In genomic region chr9:25253478-25253824, GRCm38 (mm10) we compare ENCODE assay signal across 8 mouse cellular contexts. TPM values are rescaled to one million over a fixed set of nuclear protein-coding genes. Genes with fewer than 3 reads are reported as not detected.
A peak's percentile ranks its signal among the peaks of the same experiment; 100 is the strongest.
DNase-seq lines count a peak whose midpoint lies in the region; ATAC-seq and TF ChIP-seq lines count a peak whose summit lies in the region.

No protein-coding gene starts in this region.

- no peaks in the 10 kb centered on the region for H3K9me3 ChIP-seq in lung, embryonic 15.5 days
- H3K9me3 ChIP-seq in embryonic facial prominence, embryonic 15.5 days (replicated peaks), result no peaks in the 10 kb centered on the region
- no peaks in the 10 kb centered on the region for H3K9me3 ChIP-seq in intestine, postnatal 0 days (ENCODE audit: control insufficient read depth)
- H3K9me3 ChIP-seq in neural tube, embryonic 14.5 days (ENCODE audit: control insufficient read depth, low read length), result no peaks in the 10 kb centered on the region

- peak overlapping the region; percentile 100 for H3K4me3 ChIP-seq in lung, embryonic 15.5 days
- peak overlapping the region; percentile 99 for H3K4me3 ChIP-seq in embryonic facial prominence, embryonic 15.5 days (replicated peaks)
- H3K4me3 ChIP-seq in intestine, postnatal 0 days (ENCODE audit: low read depth, low read length), result peak overlapping the region; percentile 78
- H3K4me3 ChIP-seq in neural tube, embryonic 14.5 days (ENCODE audit: low read depth, low read length), result peak overlapping the region; percentile 98

- no peak for DNase-seq in lung, postnatal 36 days
- DNase-seq in thymus, postnatal 10 days (ENCODE audit: low spot score in 2 of 2), result no peak
- DNase-seq in urinary bladder, postnatal 14 days (ENCODE audit: low spot score), result no peak
- DNase-seq in right cerebral cortex, postnatal 10 days (ENCODE audit: low spot score in 2 of 2), result no peak

- no peaks in the 10 kb centered on the region for H3K36me3 ChIP-seq in lung, embryonic 15.5 days
- no peaks in the 10 kb centered on the region for H3K36me3 ChIP-seq in embryonic facial prominence, embryonic 15.5 days
- H3K36me3 ChIP-seq in intestine, postnatal 0 days (ENCODE audit: control insufficient read depth, insufficient read depth), result no peaks in the 10 kb centered on the region
- H3K36me3 ChIP-seq in neural tube, embryonic 14.5 days (ENCODE audit: control insufficient read depth, insufficient read depth, low read length), result no peaks in the 10 kb centered on the region

- H3K4me2 ChIP-seq in lung, embryonic 15.5 days, result peak overlapping the region; percentile 58
- H3K4me2 ChIP-seq in embryonic facial prominence, embryonic 15.5 days (replicated peaks), result peak overlapping the region; percentile 60
- H3K4me2 ChIP-seq in intestine, postnatal 0 days (replicated peaks; ENCODE audit: low read depth), result peak overlapping the region; percentile 75
- peak overlapping the region; percentile 49 for H3K4me2 ChIP-seq in neural tube, embryonic 14.5 days (ENCODE audit: low read depth, low read length)

- H3K27me3 ChIP-seq in lung, embryonic 15.5 days, result no peaks in the 10 kb centered on the region
- H3K27me3 ChIP-seq in embryonic facial prominence, embryonic 15.5 days, result no peaks in the 10 kb centered on the region
- no peaks in the 10 kb centered on the region for H3K27me3 ChIP-seq in intestine, postnatal 0 days (replicated peaks; ENCODE audit: control insufficient read depth, insufficient read depth, low read length)
- no peaks in the 10 kb centered on the region for H3K27me3 ChIP-seq in neural tube, embryonic 14.5 days (ENCODE audit: control insufficient read depth, insufficient read depth, low read length)

- H3K9ac ChIP-seq in lung, embryonic 15.5 days, result peak overlapping the region; percentile 99
- H3K9ac ChIP-seq in embryonic facial prominence, embryonic 15.5 days, result peak overlapping the region; percentile 96; the same call in 1 of the 2 replicates
- peak overlapping the region; percentile 96 for H3K9ac ChIP-seq in intestine, postnatal 0 days (ENCODE audit: low read depth, low read length)
- peak overlapping the region; percentile 96 for H3K9ac ChIP-seq in neural tube, embryonic 14.5 days (replicated peaks; ENCODE audit: low read depth, low read length)

- H3K27ac ChIP-seq in lung, embryonic 15.5 days, result peak overlapping the region; percentile 99
- H3K27ac ChIP-seq in embryonic facial prominence, embryonic 15.5 days (replicated peaks), result peak overlapping the region; percentile 99; the same call in 1 of the 2 replicates
- H3K27ac ChIP-seq in intestine, postnatal 0 days (ENCODE audit: low read depth, low read length), result peak overlapping the region; percentile 97
- H3K27ac ChIP-seq in neural tube, embryonic 14.5 days (ENCODE audit: low read depth, low read length), result no peak overlapping the region

- peaks cover 23% of the 10 kb centered on the region for H3K4me1 ChIP-seq in lung, embryonic 15.5 days
- peaks cover 8% of the 10 kb centered on the region; the same call in 1 of the 2 replicates for H3K4me1 ChIP-seq in embryonic facial prominence, embryonic 15.5 days
- no peaks in the 10 kb centered on the region; the same call in none of the 2 replicates for H3K4me1 ChIP-seq in intestine, postnatal 0 days (replicated peaks; ENCODE audit: control insufficient read depth, insufficient read depth, low read length)
- peaks cover 15% of the 10 kb centered on the region for H3K4me1 ChIP-seq in neural tube, embryonic 14.5 days (ENCODE audit: control insufficient read depth, insufficient read depth, low read length)

- no peak for ATAC-seq in lung, embryonic 15.5 days (ENCODE audit: borderline replicate concordance, extremely low read depth, low FRiP score, low TSS enrichment)
- no peak for ATAC-seq in embryonic facial prominence, embryonic 15.5 days (ENCODE audit: insufficient number of reproducible peaks, low FRiP score, low TSS enrichment, low read depth)
- ATAC-seq in intestine, postnatal 0 days, result no peak
- ATAC-seq in neural tube, embryonic 14.5 days (ENCODE audit: low read depth), result no peak

- WGBS in lung, embryonic 15.5 days, result under 1% methylated on average over 3 of the region's 3 CpGs
- 4% methylated on average over 3 of the region's 3 CpGs for WGBS in embryonic facial prominence, embryonic 15.5 days
- 0% methylated on average over 3 of the region's 3 CpGs for WGBS in intestine, postnatal 0 days
- WGBS in neural tube, embryonic 14.5 days, result 10% methylated on average over 3 of the region's 3 CpGs

- TF ChIP-seq CTCF in intestine, postnatal 0 days (IDR thresholded peaks at IDR 0.05; ENCODE audit: low read depth), result no peak

RNA-seq across cellular contexts. Expression of gene Sept7, which starts 1.2 kb away (rescaled TPM):
- polyA plus RNA-seq in lung, embryonic 15.5 days (2015; fragmentation: Nextera tagmentation; extraction: Ambion mirVana), result 296 and 305 TPM in 2 replicates
- polyA plus RNA-seq in embryonic facial prominence, embryonic 15.5 days (2015; fragmentation: Nextera tagmentation; extraction: Ambion mirVana), result 272 and 276 TPM in 2 replicates
- polyA plus RNA-seq in intestine, postnatal 0 days (2015; fragmentation: Nextera tagmentation; extraction: Ambion mirVana), result 147 and 151 TPM in 2 replicates
- 263 and 293 TPM in 2 replicates for polyA plus RNA-seq in neural tube, embryonic 14.5 days (2014; fragmentation: Nextera tagmentation; extraction: Ambion mirVana)
